Mouse (Mus musculus) neural tube, embryonic 12.5 days (tissue): ENCODE measurements around the gene Mtrf1. TPM values are rescaled to one million over a fixed set of nuclear protein-coding genes. Genes with fewer than 3 reads are reported as not detected.

Experiments used
- ATAC-seq: fragments of 200-750 bp; cut with Nextera tagmentation; 2 replicates; pipeline ENCODE4 v1.8.0; 2017; ENCODE audit warnings: low read depth, mild to moderate bottlenecking, moderate TSS enrichment, moderate library complexity; ENCODE audit not compliant: low FRiP score
- H3K27ac ChIP-seq: fragments of 300-500 bp; sonication (generic); 2 replicates; pipeline ENCODE4 v1.5.1; 2016
- H3K27me3 ChIP-seq: fragments of 300-500 bp; sonication (generic); replicated peaks from 2 replicates; pipeline ENCODE4 v1.6.1; 2016; ENCODE audit warnings: mild to moderate bottlenecking
- H3K36me3 ChIP-seq: fragments of 300-500 bp; sonication (generic); 2 replicates; pipeline ENCODE4 v1.6.1; 2016; ENCODE audit warnings: mild to moderate bottlenecking
- H3K4me1 ChIP-seq: fragments of 300-500 bp; sonication (generic); 2 replicates; pipeline ENCODE4 v1.6.1; 2016
- H3K4me2 ChIP-seq: fragments of 300-500 bp; sonication (generic); replicated peaks from 2 replicates; pipeline ENCODE4 v1.6.1; 2016; ENCODE audit warnings: mild to moderate bottlenecking
- H3K4me3 ChIP-seq: fragments of 300-500 bp; sonication (generic); 2 replicates; pipeline ENCODE4 v1.5.1; 2016
- H3K9ac ChIP-seq: fragments of 300-500 bp; sonication (generic); 2 replicates; pipeline ENCODE4 v1.6.1; 2016; ENCODE audit warnings: mild to moderate bottlenecking
- H3K9me3 ChIP-seq: fragments of 300-500 bp; sonication (generic); 2 replicates; pipeline ENCODE4 v1.6.1; 2016; ENCODE audit warnings: mild to moderate bottlenecking
- WGBS: fragments of 180-500 bp; shearing (Covaris S2); methylation state at CpG from one replicate; pipeline ENCODE4 v1.1.7; 2016; 5-methylcytosine and 5-hydroxymethylcytosine counted together
- polyA plus RNA-seq: library from polyadenylated mRNA; unstranded; fragments of >200 nt; fragmentation: Nextera tagmentation; extraction: Ambion mirVana; gene quantifications from 2 replicates; pipeline ENCODE4 v1.2.1, GENCODE M21; 2016

Mtrf1 gene
- 9.5 and 12.0 TPM in 2 replicates for polyA plus RNA-seq

DNA sequence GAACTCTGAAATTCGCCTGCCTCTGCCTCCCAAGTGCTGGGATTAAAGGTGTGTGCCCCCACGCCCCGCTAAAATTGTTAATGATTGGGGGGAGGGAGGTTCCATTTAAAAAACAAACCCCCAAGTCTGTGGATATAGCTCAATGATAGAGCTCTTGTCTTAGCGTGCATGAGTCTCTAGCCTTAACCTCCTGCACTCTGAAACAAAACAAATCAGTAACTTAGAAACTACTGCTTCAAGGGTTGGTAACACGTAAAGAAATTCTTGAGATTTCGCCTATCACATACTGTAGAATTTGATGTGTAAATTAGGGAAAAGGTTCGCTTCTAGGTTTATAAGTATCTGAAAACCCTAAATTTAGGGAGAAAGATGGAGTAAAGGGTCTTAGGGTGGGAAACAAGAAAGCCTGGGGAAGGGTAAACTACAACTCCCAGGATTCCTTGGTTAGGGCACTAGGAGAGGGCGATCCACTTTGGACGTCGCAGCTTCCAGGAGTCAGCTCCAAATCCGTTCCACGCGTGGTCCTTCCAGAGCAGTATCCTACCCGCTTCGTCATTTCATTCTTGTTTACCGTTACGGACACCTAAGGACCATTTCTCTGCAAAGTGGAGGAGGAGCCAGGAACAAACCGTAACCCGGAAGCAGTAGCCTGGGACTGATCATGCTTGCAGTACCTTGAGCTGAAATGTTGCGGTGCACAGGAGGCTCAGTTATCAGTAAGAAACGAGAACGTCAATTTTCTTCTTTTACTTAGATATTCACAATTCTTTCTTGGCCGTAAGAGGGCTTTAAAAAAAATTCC is at the start of gene Mtrf1:
Gene Mtrf1, plus strand, starts transcription at position 452 of the 802 bp plus-strand sequence.
- H3K27me3 ChIP-seq: no peaks in the 10 kb centered on the region
- peak within 1 kb of the TSS; percentile 49 for H3K9ac ChIP-seq
- no peaks in the 10 kb centered on the region for H3K9me3 ChIP-seq
- WGBS: 20% methylated on average over 23 of the region's 23 CpGs
- H3K36me3 ChIP-seq: peaks cover 12% of the 10 kb centered on the region
- peak within 1 kb of the TSS; percentile 69; the same call in 1 of the 2 replicates for H3K27ac ChIP-seq
- peak within 1 kb of the TSS; percentile 60 for H3K4me3 ChIP-seq
- peaks cover 3% of the 10 kb centered on the region; the same call in 1 of the 2 replicates for H3K4me1 ChIP-seq
- peak within 1 kb of the TSS; percentile 58 for H3K4me2 ChIP-seq
- peak; percentile 94 for ATAC-seq

DNA sequence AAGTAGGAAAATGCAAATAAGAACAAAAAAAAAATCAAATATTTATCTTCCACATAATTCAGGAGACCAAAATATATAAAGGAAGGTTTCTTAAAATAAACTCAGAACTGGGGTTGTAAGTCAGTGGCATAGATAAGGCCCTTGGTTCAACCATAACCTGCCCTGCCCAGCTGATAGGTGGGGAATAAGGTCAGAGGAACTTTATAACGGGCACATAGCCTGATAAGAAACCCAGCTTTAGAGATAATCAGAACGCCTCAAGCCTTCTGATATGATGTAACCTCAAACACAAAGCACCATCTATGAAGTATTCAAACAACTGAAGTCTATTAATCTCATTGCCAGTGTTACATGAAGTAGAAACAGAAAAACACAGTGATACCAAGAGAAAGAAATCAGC is 39.5 kb upstream of the Mtrf1 start:
- peaks cover 28% of the 10 kb centered on the region for H3K36me3 ChIP-seq
- H3K9ac ChIP-seq: no peak overlapping the region
- H3K27me3 ChIP-seq: no peaks in the 10 kb centered on the region
- H3K4me2 ChIP-seq: no peak overlapping the region
- no peak overlapping the region for H3K4me3 ChIP-seq
- no peaks in the 10 kb centered on the region for H3K9me3 ChIP-seq
- no peak for ATAC-seq
- 90% methylated on average over 2 of the region's 2 CpGs for WGBS
- H3K4me1 ChIP-seq: no peaks in the 10 kb centered on the region
- no peak overlapping the region for H3K27ac ChIP-seq

DNA sequence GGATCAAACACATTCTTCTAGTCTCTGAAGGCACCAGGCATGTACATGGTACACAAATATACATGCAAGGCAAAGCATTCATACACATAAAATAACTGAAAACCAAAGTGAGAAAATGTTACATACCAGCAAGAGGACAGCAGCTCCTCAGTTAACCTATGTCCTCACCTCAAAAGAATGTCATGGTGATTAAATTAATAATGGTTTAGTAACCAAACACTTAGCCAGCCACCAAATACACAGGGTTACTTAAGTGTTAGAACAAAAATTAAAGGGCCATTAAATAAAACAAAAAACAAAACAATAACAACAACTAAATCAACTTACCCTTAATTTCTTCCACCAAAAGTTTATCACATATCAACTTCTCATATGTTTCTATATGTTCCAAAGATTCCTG is 20.5 kb upstream of the Mtrf1 start:
- no peak for ATAC-seq
- peaks cover 18% of the 10 kb centered on the region for H3K36me3 ChIP-seq
- no peak overlapping the region for H3K4me3 ChIP-seq
- no peak overlapping the region for H3K4me2 ChIP-seq
- H3K9ac ChIP-seq: no peak overlapping the region
- no peak overlapping the region for H3K27ac ChIP-seq
- no peaks in the 10 kb centered on the region for H3K27me3 ChIP-seq
- no peaks in the 10 kb centered on the region for H3K9me3 ChIP-seq
- no peaks in the 10 kb centered on the region for H3K4me1 ChIP-seq

DNA sequence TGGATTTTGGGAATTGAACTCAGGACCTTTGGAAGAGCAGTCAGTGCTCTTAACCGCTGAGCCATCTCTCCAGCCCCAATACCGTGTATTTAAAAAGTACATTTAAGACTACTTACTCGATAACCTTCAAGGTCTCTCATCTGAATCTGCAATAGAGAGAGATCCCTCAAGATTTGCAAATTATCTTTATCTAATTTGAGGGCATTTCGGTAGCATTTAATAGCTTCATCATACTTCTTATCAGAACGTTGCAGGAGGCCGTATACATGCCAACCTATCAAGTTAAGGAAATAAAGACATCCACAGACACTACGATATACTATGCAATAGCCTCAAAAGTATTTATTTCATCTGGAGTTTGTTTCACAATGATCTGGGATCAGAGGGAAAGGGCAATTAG is 14.5 kb upstream of the Mtrf1 start:
- no peak for ATAC-seq
- WGBS: 96% methylated on average over 7 of the region's 7 CpGs
- H3K4me2 ChIP-seq: no peak overlapping the region
- no peaks in the 10 kb centered on the region for H3K27me3 ChIP-seq
- no peak overlapping the region for H3K27ac ChIP-seq
- H3K4me3 ChIP-seq: no peak overlapping the region
- no peaks in the 10 kb centered on the region for H3K9me3 ChIP-seq
- no peaks in the 10 kb centered on the region for H3K4me1 ChIP-seq
- H3K36me3 ChIP-seq: peaks cover 12% of the 10 kb centered on the region
- no peak overlapping the region for H3K9ac ChIP-seq

DNA sequence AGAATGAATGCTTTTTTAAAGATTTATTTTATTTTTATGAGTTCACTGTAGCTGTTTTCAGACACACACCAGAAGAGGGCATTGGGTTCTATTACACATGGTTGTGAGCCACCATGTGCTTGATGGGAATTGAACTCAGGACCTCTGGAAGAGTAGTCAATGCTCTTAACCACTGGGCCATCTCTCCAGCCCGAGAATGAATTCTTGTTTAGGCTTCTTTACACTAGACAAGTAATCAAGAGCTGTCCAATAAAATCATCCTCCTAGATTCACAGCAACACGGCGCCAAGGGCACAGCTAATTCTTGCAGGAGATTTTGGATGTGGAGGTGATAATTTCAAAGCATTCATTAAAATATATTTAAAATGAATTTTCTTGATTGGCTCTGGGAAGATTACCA is 9.3 kb upstream of the Mtrf1 start:
- Histone ChIP-seq H3K4me1 (peaks cover 12% of the 10 kb centered on the region), H3K27me3 (no peaks in the 10 kb centered on the region), H3K9me3 (no peaks in the 10 kb centered on the region), H3K4me3 (no peak overlapping the region), H3K27ac (no peak overlapping the region), H3K36me3 (no peaks in the 10 kb centered on the region), H3K4me2 (no peak overlapping the region), H3K9ac (no peak overlapping the region)
- ATAC-seq: no peak
- WGBS: 98% methylated on average over 3 of the region's 3 CpGs

DNA sequence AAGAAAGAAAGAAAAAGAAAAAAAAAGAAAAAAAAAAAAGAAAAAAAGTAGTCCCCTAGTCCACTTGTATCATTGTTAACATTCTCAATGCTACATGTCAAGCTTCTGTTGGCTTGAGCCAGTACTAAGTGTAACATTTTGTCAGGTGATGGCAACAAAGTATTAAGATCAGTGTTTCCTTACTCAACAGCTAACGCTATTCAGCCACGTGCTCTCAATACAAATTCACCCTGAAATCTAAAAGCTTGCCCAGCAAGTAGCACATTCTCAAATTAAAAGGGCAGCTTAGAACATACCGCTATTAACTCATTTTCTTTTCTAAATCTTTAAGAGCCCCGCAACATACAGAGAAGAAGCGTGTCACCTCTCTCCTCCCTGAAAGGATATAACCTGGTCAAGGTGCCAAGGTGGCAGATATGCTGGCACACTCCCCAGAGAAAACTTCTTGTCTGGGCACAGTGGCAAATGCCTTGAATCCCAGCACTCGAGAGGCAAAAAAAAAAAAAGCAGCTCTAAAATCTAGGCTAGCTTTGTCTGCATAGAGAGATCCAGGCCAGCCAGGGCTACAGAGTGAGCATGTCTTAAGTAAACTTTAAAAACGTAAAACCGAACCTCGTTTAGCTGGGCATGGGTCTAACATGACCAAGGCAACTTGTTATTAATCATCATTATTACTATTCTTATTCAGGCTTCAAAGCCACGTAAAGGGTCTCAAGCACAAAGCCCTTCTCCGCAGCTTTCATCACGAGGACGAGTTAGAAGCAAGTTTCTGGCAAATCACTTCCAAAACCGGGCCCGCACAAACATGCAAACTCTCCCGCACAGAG is 7.9 kb upstream of the Mtrf1 start:
- 2% methylated on average over 16 of the region's 16 CpGs for WGBS
- no peaks in the 10 kb centered on the region for H3K27me3 ChIP-seq
- peak overlapping the region; percentile 74 for H3K4me2 ChIP-seq
- no peaks in the 10 kb centered on the region for H3K36me3 ChIP-seq
- peak overlapping the region; percentile 77 for H3K9ac ChIP-seq
- H3K4me1 ChIP-seq: peaks cover 12% of the 10 kb centered on the region
- peak overlapping the region; percentile 75 for H3K4me3 ChIP-seq
- peak overlapping the region; percentile 93 for H3K27ac ChIP-seq
- H3K9me3 ChIP-seq: no peaks in the 10 kb centered on the region
- peak; percentile 12 for ATAC-seq

DNA sequence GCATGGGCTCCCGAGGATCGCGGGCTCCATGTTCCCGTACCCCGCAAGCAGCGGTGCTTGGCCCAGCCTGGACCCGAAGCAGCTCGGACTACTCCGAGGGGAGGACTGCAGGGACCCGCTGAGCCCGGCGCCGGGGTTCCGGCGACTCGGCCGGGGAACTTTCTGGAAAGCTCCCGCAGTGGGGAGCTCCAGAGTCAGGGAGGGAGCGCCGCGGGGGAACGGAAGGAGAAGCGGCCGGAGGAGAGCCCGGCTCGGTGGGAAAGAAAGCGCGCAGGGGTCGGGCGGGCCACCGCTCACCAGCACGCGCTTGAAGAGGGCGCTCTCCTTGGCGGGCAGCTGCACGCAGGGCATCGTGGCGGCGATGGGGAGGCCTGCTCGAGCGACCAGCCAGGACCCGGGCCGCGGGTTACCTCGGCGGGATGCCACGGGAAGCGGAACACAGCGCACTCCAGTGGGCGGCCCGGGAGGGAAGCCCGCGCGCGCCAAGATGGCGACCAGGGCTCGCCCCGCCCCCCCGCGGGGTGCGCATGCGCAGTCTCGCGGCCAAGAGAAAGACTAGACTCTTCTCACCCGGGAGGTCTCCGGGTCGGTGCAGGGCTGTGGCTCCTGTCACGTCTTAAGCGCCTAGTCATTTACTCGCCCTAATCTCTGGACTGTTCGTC is 7.2 kb upstream of the Mtrf1 start, which contains the start of gene Naa16:
Gene Naa16, minus strand, starts transcription at position 514 of the 662 bp plus-strand sequence.
- under 1% methylated on average over 71 of the region's 71 CpGs for WGBS
- H3K27ac ChIP-seq: peak within 1 kb of the TSS; percentile 93
- peak; percentile 98 for ATAC-seq
- no peaks in the 10 kb centered on the region for H3K9me3 ChIP-seq
- peaks cover 12% of the 10 kb centered on the region for H3K4me1 ChIP-seq
- H3K9ac ChIP-seq: peak within 1 kb of the TSS; percentile 77
- no peaks in the 10 kb centered on the region for H3K27me3 ChIP-seq
- H3K36me3 ChIP-seq: no peaks in the 10 kb centered on the region
- H3K4me2 ChIP-seq: peak within 1 kb of the TSS; percentile 74
- H3K4me3 ChIP-seq: peak within 1 kb of the TSS; percentile 75

DNA sequence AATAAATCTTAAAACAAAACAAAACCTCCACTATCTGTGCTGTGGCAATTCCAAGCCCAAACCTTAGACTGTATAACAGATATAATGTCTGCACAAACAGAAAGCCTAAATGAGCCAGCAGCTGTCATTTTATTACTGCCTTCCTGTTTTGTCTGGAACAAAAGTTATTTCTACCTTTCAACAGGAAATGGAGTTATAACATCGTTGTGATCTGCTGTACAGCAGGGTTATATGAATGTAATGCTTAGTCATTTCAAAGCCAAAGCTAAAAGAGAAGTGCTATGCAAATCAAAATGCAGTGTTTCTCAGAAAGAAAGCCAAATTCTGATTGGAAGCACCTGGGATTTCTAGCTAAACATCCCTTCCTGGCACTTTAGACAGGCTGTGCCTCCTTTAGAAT is 4.3 kb upstream of the Mtrf1 start:
- H3K27ac ChIP-seq: no peak overlapping the region
- WGBS: 72% methylated on average over 1 of the region's 1 CpGs
- peaks cover 15% of the 10 kb centered on the region for H3K4me1 ChIP-seq
- H3K27me3 ChIP-seq: no peaks in the 10 kb centered on the region
- H3K36me3 ChIP-seq: no peaks in the 10 kb centered on the region
- no peak overlapping the region for H3K4me3 ChIP-seq
- no peak overlapping the region for H3K9ac ChIP-seq
- no peaks in the 10 kb centered on the region for H3K9me3 ChIP-seq
- ATAC-seq: no peak
- no peak overlapping the region for H3K4me2 ChIP-seq

DNA sequence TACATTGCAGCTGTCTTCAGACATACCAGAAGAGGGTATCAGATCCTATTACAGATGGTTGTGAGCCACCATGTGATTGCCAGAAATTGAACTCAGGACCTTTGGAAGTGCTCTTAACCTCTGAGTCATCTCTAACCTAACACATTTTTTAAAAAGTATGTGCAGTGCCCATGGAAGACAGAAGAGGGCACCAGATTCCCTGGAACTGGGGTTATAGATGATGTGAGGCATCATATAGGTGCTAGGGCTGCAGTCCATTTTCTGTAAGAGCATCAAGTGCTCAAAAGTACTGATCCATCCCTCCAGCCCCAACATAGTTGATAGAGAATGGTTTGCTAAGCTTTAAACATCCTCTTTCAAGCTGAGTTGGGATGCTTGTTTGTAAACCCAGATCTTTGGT is 3.0 kb upstream of the Mtrf1 start:
- H3K4me2 ChIP-seq: no peak overlapping the region
- no peaks in the 10 kb centered on the region for H3K27me3 ChIP-seq
- H3K4me3 ChIP-seq: no peak overlapping the region
- no peak overlapping the region for H3K9ac ChIP-seq
- ATAC-seq: no peak
- no peaks in the 10 kb centered on the region for H3K9me3 ChIP-seq
- no peak overlapping the region for H3K27ac ChIP-seq
- no peaks in the 10 kb centered on the region for H3K36me3 ChIP-seq
- H3K4me1 ChIP-seq: peaks cover 8% of the 10 kb centered on the region

DNA sequence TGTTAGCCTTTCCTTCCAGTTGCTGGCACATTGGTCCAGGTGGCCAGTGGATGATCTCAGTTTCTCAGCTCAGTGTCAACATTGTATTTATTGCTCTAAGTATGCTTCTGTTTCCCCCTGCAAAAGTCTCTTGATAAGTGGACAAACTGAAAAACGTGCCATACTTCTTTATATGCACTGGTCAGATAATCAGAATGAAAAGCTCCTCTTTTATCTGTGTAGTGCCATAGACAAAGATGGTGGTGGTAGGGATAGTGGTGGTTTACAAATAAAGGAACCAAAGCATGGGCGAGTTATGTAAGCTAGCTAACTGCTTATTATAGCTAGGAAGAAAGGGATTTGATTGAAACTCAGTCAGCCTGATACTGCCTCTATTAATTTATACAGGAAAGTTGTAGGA is 10.1 kb downstream of the Mtrf1 start:
- Histone ChIP-seq H3K27me3 (no peaks in the 10 kb centered on the region), H3K9ac (no peak overlapping the region), H3K36me3 (peaks cover 11% of the 10 kb centered on the region), H3K4me1 (no peaks in the 10 kb centered on the region), H3K9me3 (no peaks in the 10 kb centered on the region), H3K4me2 (no peak overlapping the region), H3K27ac (no peak overlapping the region), H3K4me3 (no peak overlapping the region)
- ATAC-seq: no peak
- 74% methylated on average over 2 of the region's 2 CpGs for WGBS

DNA sequence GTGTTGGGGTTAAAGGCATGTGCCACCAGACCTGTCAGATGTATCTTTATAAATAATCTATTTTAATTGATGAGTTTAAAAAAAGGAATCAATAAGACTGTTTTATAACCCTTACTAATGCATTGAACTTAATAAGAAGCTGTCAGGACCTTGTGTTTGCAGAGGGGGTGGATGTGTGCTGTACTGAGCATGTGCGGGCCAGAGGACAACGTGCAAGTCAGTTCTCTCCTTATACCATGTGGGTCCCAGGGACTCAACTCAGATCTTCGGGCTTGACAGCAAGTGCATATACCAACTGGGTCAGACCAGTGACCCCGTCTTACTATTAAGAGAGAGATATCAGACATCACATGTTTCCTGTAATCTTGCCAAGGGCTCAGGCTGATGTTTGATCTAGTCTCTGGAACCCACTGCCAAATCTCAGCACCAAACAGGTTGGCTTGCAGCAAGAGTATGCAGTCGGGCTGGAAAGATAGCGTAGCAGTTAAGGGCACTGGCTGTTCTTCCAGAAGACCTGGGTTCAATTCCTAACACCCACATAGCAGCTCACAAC is 11.8 kb downstream of the Mtrf1 start:
- WGBS: 93% methylated on average over 6 of the region's 6 CpGs

DNA sequence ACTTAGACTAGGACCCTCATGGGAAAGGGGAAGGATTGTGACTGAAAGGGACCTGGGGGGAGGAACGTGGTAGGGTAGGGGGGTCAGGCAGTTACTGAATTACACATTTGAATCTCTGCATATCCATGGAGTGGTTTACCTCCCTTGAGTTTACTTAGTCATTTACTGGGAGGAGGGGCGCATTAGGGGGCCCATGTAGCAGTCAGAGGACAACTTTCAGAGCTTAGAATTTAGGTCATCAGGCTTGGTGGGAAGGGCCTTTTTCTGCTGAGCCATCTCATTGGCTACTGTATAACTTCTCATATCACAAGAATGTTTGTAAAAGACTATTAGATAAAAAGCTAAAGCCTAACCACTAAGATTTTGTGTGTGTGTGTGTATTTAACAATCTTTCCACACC is 13.1 kb downstream of the Mtrf1 start:
- 71% methylated on average over 2 of the region's 2 CpGs for WGBS
- H3K4me2 ChIP-seq: no peak overlapping the region
- peaks cover 7% of the 10 kb centered on the region; the same call in 1 of the 2 replicates for H3K36me3 ChIP-seq
- no peaks in the 10 kb centered on the region for H3K9me3 ChIP-seq
- ATAC-seq: no peak
- H3K27ac ChIP-seq: no peak overlapping the region
- H3K9ac ChIP-seq: no peak overlapping the region
- no peaks in the 10 kb centered on the region for H3K4me1 ChIP-seq
- H3K4me3 ChIP-seq: no peak overlapping the region
- H3K27me3 ChIP-seq: no peaks in the 10 kb centered on the region

More for the DNA sequence above, 11.8 kb downstream of the Mtrf1 start:
- Histone ChIP-seq H3K27ac (no peak overlapping the region), H3K27me3 (no peaks in the 10 kb centered on the region), H3K36me3 (peaks cover 7% of the 10 kb centered on the region; the same call in 1 of the 2 replicates), H3K4me3 (no peak overlapping the region), H3K9ac (no peak overlapping the region), H3K4me1 (no peaks in the 10 kb centered on the region), H3K4me2 (no peak overlapping the region), H3K9me3 (no peaks in the 10 kb centered on the region)
- ATAC-seq: no peak
